Mouse (Mus musculus): ENCODE results near the gene Matk. TPM values are rescaled to one million over a fixed set of nuclear protein-coding genes. Genes with fewer than 3 reads are reported as not detected.
"Not testable (repeated sequence)": the region's sequence is repeated elsewhere in the genome, so short reads cannot be mapped to it uniquely, and the experiment has no call there.

Gene Matk
- total RNA-seq (2021), result under 1 TPM; 0.42 to 0.87 TPM
- long read RNA-seq, experiment 1, partial matches to known transcripts, result 0 of 1 reads
- long read RNA-seq, experiment 1, other reads (novel, unspliced or antisense), result 1 of 1 reads
- long read RNA-seq, experiment 2, result 0 reads

GRCm38 (mm10) chr10:81252424-81253419, at the start of gene Matk:
TSS of gene Matk (plus strand) at chr10:81252935.
- DNase-seq, result no peak

GRCm38 (mm10) chr10:81202978-81203720, 49.6 kb upstream of the Matk start:
- DNase-seq, result peak in 1 of 2 experiments; percentile 43

GRCm38 (mm10) chr10:81204137-81204536, 48.6 kb upstream of the Matk start:
- DNase-seq, result no peak

GRCm38 (mm10) chr10:81210154-81210553, 42.6 kb upstream of the Matk start:
- DNase-seq, result no peak

- no peak for DNase-seq
Measured at GRCm38 (mm10) chr10:81216260-81216659, 36.5 kb upstream of the Matk start.

- no peak for DNase-seq
Measured at GRCm38 (mm10) chr10:81216810-81217209, 35.9 kb upstream of the Matk start.

- peak in 1 of 2 experiments; percentile 57 for DNase-seq
Measured at GRCm38 (mm10) chr10:81217267-81217666, 35.5 kb upstream of the Matk start.

GRCm38 (mm10) chr10:81217964-81218363, 34.8 kb upstream of the Matk start:
- peak; percentile 61 to 87 for DNase-seq

- no peak for DNase-seq
Measured at GRCm38 (mm10) chr10:81221402-81222015, 31.2 kb upstream of the Matk start.

GRCm38 (mm10) chr10:81223731-81224130, 29.0 kb upstream of the Matk start:
- DNase-seq, result not testable (repeated sequence)

GRCm38 (mm10) chr10:81229735-81230437, 22.8 kb upstream of the Matk start:
- no peak for DNase-seq

GRCm38 (mm10) chr10:81230438-81231332, 22.1 kb upstream of the Matk start, which contains the start of gene Atcay:
TSS of gene Atcay (minus strand) at chr10:81230833.
- no peak for DNase-seq

- DNase-seq, result no peak
Measured at GRCm38 (mm10) chr10:81231436-81231835, 21.3 kb upstream of the Matk start.

GRCm38 (mm10) chr10:81232580-81233225, 20.0 kb upstream of the Matk start, which contains the start of gene Zfr2:
TSS of gene Zfr2 (plus strand) at chr10:81233155.
- DNase-seq, result peak; percentile 84 to 86

GRCm38 (mm10) chr10:81233226-81233585, 19.5 kb upstream of the Matk start:
- DNase-seq, result peak in 1 of 2 experiments; percentile 17

- no peak for DNase-seq
Measured at GRCm38 (mm10) chr10:81234206-81234605, 18.5 kb upstream of the Matk start.

GRCm38 (mm10) chr10:81236471-81237268, 16.1 kb upstream of the Matk start:
- DNase-seq, result no peak

GRCm38 (mm10) chr10:81238618-81239017, 14.1 kb upstream of the Matk start:
- DNase-seq, result no peak

GRCm38 (mm10) chr10:81240876-81241275, 11.9 kb upstream of the Matk start:
- DNase-seq, result peak in 1 of 2 experiments; percentile 55

Data from heart, adult 18-20 months (tissue).